Mouse (Mus musculus): ENCODE data around the gene Odf2l.

The Odf2l gene

DNA sequence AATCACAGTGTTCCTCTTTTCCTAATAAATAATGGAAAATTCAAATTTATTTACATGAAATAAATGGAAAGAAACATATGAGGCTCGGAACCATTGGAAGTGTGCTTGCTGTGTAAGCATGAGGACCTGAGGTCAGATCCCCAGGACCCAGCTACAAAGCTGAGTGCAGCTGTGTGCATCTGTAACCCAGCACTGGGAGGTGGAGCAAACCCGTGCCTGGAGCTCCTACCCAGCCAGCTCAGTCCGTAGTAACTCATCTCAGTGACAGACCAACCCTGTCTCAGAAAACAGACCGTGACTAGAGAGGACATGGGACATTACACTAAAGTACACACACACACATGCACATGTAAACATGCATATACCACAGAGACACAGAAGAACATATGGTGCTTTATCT lies 21.8 kb downstream of the Odf2l start:
- no peak for DNase-seq (ENCODE audit: low read depth)

DNA sequence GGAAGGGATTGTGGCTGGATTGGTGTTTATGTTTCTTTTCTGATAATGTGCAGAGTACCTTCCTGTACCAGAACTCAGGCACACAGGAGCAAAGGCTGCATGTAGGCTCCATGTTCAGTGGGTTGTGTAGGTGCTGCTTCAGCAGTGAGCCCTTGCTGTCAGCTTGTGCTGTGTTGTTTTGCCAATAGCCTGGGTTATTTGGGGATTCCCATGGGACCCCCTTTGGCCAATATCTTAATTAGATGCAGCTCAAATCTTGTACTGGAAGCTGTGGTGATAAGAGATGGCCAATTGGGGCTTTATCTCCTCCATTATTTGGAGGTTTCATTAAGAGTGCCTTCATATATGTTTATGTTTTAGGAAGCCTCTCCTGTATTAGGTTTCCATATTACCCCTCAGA lies 24.5 kb downstream of the Odf2l start:
- DNase-seq (ENCODE audit: low read depth): no peak

DNA sequence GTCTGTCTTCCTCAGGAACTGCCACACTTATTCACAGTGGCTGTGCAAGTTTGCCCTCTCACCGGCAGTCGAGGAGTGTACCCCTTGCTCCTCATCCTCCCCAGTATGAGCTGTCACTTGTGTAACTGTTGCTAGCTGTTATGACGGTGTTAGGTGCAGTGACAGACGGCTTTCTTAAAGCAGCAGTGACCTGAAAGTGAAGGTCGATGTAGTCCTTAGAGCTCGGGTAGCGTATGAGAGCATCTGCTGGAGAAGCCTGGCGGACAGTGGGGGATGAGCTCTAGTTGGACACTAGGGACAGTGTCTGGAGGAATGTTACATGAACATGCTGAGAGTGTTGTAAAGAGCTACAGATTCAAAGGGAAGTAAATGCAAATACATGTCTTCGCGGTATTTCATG lies 25.5 kb downstream of the Odf2l start:
- no peak for DNase-seq (ENCODE audit: low read depth)

DNA sequence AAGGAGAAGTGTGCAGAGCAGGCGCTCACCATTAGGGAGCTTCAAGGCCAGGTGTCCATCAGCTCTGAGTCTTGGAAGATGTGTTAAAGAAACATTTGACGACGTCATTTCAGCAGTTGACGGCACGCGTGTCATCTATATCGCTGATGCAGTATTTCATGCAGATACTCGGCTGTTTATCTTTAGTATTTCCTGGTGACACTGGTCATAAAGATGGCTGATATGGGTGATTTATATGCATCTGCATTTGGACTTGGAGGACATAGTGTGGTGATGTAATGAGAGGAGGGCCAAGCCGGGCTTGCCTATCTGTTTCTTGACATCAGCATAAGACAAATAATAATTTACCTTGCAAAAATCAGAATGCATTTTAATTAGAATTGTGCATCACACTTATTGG lies 28.5 kb downstream of the Odf2l start:
- no peak for DNase-seq (ENCODE audit: low read depth)

DNA sequence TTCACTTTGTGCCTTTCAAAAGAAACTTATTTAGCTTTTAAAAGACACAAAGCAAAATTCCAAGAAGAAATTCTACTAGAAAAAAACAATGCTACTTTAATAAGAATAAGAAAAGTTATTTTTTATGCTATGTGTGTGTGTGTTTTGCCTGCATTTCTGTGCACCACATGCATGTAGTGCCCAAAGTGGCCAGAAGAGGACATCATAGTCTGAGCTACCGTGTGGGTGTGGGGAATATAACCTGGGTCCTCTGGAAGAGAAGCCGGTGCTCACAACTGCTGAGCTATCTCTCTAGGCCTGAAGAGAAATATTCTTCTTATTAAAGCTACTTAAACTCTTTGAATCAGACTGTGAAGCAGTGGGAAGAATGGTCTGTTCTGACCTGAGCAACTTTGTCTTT lies 29.1 kb downstream of the Odf2l start:
- DNase-seq (ENCODE audit: low read depth): no peak

DNA sequence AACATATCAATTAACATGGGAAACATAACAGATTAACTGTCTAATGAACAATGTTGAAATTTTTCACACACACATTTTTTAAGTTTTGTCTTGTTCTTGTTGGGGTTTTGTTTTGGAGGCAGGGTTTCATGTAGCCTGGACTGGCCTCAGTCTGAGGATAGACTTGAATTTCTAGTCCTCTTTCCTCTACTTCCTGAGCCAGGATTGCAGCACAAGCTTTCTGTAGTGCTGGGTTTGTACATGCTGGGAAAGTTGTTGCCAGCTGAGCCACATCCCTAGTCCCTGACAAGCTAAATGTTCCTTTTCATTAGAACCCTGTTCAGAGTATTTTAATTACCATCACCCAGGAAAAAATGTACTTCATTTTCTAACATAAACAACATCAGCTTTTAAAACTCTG lies 29.6 kb downstream of the Odf2l start:
- no peak for DNase-seq (ENCODE audit: low read depth)

DNA sequence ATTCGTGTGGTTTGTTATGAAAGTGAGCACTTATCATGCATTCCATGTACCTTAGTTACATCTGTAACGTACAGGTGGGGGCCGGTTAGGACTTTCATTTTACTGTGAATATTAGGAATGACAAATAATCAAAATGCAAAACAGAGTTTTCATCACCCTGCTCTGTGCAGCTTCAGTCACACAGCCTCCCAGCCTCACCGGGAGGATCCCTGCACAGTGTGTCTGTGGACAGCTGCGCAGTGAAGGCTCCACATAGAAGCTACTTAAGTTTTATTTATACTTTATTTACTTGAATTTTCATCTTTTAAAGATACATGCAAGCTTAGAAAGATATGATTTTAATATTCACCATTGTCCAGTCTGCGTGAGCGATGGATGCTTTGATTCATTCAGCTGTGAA lies 32.7 kb downstream of the Odf2l start:
- no peak for DNase-seq (ENCODE audit: low read depth)

DNA sequence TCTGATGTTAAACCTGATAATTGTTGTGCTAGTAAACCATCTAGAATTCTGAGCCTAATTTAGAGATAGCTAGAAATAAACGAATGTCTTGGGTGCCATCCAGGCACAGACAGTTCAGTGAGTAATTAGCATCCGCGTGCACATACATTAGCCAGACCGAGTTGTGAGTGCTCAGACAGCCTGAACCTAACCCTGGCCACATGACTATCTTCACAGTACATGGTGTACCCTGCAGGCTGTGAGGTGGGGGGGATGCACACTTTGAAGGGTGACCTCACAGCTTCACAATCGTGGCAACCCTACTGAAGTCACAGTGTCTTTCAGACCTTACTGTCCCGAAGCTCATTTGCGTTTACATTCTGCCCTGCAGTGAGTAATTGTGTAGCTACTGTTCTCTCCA lies 33.5 kb downstream of the Odf2l start:
- no peak for DNase-seq (ENCODE audit: low read depth)

DNA sequence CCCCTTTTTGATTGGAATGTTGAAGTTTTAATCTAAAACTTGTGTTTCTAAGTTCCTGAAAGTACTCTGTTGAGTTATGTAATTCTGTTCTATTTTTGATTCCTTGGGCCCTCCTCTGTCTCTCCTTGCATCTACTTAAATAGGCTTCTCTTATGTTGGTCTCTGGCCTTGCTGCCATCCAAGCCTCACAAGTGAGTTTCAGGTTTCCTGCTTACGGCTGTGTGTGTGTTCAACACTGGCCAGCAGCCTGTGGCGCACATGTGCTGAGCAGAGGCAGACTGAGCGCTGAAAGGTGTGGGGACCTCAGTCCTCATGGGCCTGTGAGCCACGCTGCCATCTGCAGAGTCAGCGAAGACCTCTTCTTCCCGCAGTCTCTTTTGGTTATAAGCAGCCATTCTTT lies 38.5 kb downstream of the Odf2l start:
- no peak for DNase-seq (ENCODE audit: low read depth)

DNA sequence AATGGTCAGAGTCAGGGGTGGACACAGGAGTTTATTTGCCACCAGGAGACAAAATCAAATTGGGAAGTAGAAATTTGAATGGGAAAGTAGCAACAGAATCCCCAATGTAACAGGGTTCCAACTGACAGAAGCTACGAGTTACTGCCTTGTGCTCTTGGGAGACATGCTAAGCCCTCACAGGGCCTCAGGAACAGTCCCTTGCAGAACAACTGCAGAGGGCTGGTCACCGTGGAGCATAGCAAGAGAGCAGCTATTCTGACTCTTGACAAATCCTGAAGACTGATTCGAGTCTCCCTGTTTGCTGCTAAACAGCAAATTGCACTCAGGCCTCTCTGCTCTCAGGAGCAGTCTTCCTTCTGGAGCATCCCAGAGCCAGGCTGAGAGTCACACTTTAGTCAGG lies 40.1 kb downstream of the Odf2l start:
- no peak for DNase-seq (ENCODE audit: low read depth)

DNA sequence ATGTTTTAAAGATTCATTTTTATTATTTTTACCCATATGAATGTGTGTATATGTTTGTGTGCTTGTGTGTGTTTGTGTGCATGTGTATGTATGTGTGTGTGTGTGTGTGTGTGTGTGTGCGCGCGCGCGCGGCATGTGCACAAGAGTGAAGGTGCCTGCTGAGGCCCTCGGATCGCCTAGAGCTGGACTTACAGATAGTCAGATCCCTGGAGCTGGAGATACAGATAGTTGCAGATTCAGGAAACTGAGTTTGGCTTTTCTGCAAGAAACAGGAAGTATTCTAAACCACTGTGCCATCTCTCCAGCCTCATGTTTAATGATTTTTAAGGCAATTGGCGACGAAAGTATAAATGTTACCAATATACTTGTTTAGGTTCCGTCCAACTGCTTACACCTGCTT lies 48.4 kb downstream of the Odf2l start:
- no peak for DNase-seq (ENCODE audit: low read depth)

DNA sequence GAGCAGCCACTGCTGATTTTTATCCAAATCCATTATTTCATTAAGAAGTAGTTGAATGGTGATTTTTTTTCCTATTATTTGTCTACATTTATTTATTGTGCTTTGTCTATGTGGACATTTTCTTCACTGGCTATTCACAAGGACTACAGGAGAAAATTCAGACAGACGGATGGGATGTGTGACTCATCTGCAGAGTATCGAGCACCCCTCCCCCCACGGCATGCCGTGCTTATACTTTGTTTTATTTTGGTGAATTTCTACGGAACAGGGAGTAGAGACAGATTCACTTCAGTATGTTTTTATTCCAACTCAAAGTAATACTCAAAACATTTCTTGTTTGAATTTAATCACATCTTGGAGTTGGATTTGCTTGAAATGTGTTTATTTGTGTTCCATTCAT lies 49.4 kb downstream of the Odf2l start:
- DNase-seq (ENCODE audit: low read depth): no peak

DNA sequence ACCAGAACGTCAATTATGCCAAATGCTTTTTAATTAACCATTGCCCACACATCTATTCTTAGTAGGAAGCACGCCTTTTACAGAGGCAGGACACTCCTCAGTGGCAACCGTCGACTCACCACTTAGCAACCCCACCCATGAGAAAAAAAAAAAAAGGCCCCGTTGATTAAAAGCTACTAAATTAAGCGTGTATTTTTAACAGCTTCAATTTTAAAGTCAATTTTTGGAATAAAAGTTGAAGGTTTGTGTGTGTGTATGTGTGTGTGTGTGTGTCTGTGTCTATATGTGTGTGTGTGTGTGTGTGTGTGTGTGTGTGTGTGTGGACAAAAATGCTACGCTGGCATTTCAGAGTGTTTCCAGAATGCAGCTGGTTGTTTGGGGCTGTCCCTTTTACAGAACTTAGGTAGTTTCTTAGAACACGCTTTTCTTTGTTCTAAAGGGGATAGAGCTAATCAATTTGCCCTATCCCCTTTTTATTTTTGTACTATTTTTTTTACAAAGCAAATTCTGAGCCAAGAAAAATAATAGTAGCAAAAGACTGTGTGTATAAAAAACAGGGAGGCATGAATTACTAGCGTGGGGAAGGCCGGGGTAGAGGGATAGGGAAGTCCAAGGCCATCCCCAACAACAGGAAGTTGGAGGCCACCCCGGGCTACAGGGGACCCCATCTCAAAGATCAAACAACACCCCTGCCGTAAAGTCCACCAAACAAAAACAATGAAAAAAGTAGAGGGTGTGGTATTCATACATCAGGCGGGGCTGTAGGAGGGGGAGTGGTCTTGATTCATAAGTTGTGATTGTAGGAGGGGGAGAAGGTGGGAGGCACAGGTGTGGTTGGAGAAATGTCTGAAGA lies 50.7 kb downstream of the Odf2l start:
- DNase-seq (ENCODE audit: low read depth): no peak

DNA sequence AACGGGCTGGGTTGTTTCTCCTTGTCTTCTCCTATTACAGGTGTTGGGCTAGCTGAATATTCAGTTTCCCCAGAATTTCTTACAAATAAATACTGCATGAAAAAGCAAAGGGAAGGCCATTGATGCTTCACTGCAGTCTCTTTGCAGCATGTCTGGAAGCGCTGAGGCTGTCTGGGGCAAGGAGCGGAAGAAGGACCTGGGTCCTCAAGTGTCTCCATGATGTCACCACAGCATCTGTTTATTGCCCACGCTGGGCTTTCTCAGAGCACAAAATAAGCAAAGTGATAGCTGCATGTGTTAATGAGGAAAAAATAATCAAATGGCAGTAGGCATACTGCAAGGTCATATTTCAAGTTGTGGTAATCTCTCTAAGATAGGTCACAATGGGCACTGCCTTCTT lies 51.6 kb downstream of the Odf2l start:
- no peak for DNase-seq (ENCODE audit: low read depth)

DNA sequence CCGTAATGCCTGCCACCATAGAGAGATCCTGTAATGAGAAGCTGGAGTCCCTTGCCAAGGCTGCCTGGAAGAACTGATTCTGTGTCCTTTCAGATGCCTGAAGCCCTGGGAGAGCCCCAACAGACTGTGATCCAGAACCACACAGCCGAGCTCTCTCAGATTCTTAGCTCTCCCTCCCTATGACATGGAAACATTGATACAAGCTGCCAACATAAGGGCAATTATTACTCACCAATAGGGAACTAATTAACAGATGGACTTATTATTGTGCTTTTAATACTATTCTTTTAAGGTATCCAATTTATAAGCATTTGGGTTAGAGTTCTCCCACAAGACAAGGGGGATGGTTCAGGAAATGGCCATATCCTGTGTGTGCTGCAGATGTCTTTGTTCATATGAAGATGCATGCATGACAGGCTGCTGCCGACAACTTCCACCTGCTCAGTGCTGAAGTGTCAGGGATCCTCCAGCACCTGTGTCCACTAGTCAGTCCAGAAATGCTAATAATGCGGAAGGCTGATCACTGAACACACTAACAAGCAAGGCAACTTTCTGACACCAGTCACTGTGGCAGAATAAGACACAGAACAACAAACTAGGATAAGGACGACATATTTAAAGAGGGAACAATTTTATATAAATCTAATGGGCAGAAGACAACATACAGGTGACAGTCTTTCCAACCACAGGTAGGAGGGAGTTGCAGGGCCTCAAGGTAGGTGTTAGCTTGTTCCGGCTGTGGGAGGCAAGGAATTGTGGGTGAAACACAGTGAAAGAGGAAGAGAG lies 52.4 kb downstream of the Odf2l start:
- no peak for DNase-seq (ENCODE audit: low read depth)

DNA sequence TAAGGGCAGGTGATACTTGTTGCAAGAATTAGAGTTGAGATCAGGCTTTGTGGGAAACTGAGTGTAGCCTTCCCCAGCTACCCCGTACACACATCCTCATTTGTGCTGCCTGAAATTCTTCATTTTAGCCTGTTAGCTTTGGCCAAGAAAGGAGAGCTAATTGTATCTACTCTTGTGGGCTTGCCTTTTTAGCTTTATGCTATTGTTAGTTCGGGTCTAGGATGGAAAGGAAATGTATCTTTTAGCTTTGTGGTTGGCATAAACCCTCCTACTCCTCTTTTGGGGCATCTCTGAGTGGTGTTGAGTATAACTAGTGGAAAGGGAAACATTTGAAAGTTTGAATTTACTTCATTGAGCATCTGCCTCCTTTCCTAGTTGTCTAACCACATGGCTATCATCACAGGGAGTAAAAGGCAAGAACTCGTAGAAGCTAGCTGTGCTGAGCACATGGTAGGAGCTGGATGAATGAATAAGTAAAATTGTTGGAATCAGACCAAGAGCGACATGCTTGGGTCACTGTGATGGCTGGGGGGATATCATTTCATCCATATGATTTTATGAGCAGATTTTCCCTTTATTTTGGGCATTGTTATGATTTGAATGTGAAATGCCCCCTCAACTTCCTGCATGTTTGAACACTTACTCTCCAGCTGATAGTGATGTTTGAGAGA lies 53.1 kb downstream of the Odf2l start:
- no peak for DNase-seq (ENCODE audit: low read depth)

DNA sequence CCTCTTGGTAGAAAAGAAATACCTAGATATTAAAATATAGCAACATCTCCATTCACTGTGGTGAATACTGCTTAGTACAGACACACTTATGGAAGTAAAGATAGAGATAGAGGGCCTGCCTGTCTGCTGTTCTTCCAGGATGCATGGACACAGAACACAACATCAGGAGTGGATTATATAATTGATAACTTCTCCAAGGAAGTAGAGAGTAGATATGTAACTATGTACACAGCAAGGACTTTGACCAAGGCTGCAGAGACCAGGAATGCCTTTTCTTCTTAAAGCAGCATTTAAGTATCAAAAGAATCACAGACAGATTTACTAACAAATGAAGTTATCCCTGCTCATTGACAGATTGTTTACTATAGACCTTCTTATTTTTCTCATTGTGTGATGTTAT lies 66.3 kb downstream of the Odf2l start:
- DNase-seq (ENCODE audit: low read depth): no peak

DNA sequence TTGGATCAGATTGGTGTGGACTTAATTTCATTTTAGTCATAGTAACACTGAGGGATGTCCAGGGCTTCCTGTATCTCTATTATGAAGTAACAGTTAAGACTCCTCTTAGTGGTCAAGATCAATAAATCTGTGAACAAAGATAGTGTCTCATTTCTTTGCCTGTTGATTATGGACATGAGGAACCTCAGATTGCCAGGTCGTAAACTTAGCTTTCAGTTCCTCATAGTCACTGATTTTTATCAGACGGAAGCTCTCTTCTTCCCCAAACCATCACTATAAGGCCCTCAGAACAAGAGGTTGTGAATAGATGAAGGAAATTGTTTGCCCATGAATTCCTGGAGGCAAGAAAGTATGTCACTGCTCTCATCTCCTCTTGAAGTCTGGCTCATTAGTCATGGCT lies 73.6 kb downstream of the Odf2l start:
- DNase-seq (ENCODE audit: low read depth): no peak

DNA sequence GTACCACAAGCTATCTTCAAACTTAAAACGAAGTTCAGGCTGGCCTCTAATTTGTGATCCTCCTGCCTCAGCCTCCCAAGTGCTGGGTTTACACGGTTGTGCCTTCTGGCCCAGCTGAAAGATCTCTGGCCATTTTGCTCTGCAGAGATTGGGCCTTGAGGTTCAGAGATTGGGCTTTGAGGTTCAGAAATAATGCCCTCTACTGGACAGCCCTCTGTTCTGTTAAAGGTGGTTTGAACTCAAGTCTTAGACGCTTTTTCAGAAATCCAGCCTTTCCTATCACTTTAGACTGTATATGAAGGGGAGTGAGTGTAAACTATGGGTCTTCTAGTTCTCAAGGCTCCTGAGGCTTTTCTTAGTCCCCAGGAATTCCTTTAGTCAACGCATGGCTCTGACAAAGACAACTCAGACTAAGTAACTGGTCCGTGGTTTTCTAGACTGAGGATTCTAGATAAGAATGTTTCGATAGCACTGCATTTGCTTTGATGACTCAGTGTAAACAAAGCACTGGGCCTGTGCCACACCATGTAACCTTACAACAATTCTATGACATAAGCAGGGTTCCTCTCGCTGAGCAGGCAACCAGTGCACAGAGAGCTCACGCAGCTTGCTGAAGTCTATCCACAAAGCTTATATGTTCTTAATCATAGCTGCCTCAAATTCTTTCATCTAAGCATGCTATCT lies 77.0 kb downstream of the Odf2l start:
- DNase-seq (ENCODE audit: low read depth): no peak

DNA sequence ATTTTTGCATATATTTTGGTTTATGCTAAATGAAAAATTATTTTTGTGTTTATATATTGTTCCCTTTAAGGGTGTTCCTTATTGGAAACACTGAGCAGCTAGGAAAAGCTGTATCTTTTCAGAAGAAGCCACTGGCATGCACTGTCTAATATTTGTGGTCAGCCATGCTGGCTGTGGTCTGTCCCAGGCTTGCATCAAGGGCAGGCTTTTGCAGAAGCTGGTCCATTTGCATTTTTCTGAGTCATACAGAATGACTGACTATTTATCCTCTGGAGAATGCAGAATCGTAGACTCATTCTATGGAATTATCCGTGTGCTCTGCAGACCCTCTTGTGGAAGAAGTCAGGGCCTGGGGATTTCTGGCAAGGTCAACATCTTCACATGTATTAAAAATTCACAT lies 79.7 kb downstream of the Odf2l start:
- no peak for DNase-seq (ENCODE audit: low read depth)
